Mouse (Mus musculus) colon, adult 2 months (tissue): ENCODE measurements around the gene Olfr766-ps1. TPM values are rescaled to one million over a fixed set of nuclear protein-coding genes. Genes with fewer than 3 reads are reported as not detected.

Source experiments
- polyA plus RNA-seq: library from polyadenylated mRNA; depleted of rRNA; stranded (reverse); fragments of >200 nt; gene quantifications from 2 replicates; pipeline ENCODE4 v1.2.3, GENCODE M21; 2012; rRNA removed

The Olfr766-ps1 gene
- not detected in 2 replicates for polyA plus RNA-seq

GRCm38 (mm10) chr10:129068877-129069276 is at the start of gene Olfr766-ps1:
Olfr766-ps1 (minus strand) TSS chr10:129068977.

GRCm38 (mm10) chr10:129117761-129118160 is 49.0 kb upstream of the Olfr766-ps1 start, which contains the start of gene Olfr769:
Olfr769 (minus strand) TSS chr10:129117861.

GRCm38 (mm10) chr10:129099275-129099674 is 30.5 kb upstream of the Olfr766-ps1 start, which contains the start of gene Olfr768:
Olfr768 (minus strand) TSS chr10:129099375.

GRCm38 (mm10) chr10:129082810-129083209 is 14.0 kb upstream of the Olfr766-ps1 start, which contains the start of gene Olfr767:
Olfr767 (minus strand) TSS chr10:129082910.

GRCm38 (mm10) chr10:129049898-129050297 is 18.9 kb downstream of the Olfr766-ps1 start, which contains the start of gene Olfr765:
Olfr765 (minus strand) TSS chr10:129049998.

GRCm38 (mm10) chr10:129039796-129040195 is 29.0 kb downstream of the Olfr766-ps1 start, which contains the start of gene Olfr764-ps1:
Olfr764-ps1 (minus strand) TSS chr10:129039896.

Other genes starting within 250 kb of the Olfr766-ps1 start
- 90.8 and 92.6 TPM in 2 replicates for gene Ormdl2, start 247.3 kb downstream of the Olfr766-ps1 start, polyA plus RNA-seq
- 1.5 and 1.6 TPM in 2 replicates for gene Gdf11, start 177.3 kb downstream of the Olfr766-ps1 start, polyA plus RNA-seq
- 225 and 259 TPM in 2 replicates for gene Cd63, start 168.0 kb downstream of the Olfr766-ps1 start, polyA plus RNA-seq
- gene Rdh5, start 146.1 kb downstream of the Olfr766-ps1 start, polyA plus RNA-seq, result 28.4 and 36.4 TPM in 2 replicates
- gene Bloc1s1, start 144.9 kb downstream of the Olfr766-ps1 start, polyA plus RNA-seq, result 151 TPM in 2 replicates
- 56.9 and 58.2 TPM in 2 replicates for gene Itga7, start 135.2 kb downstream of the Olfr766-ps1 start, polyA plus RNA-seq
- 159 and 171 TPM in 2 replicates for gene Mettl7b, start 108.0 kb downstream of the Olfr766-ps1 start, polyA plus RNA-seq
- gene Olfr9, start 79.5 kb downstream of the Olfr766-ps1 start, polyA plus RNA-seq, result not detected in 2 replicates
- not detected in 2 replicates for gene Olfr763, start 58.2 kb downstream of the Olfr766-ps1 start, polyA plus RNA-seq
- not detected in 2 replicates for gene Olfr764-ps1, start 29.1 kb downstream of the Olfr766-ps1 start, polyA plus RNA-seq
- not detected in 2 replicates for gene Olfr765, start 19.0 kb downstream of the Olfr766-ps1 start, polyA plus RNA-seq
- gene Olfr767, start 13.9 kb upstream of the Olfr766-ps1 start, polyA plus RNA-seq, result not detected in 2 replicates
- not detected in 2 replicates for gene Olfr768, start 30.4 kb upstream of the Olfr766-ps1 start, polyA plus RNA-seq
- not detected in 2 replicates for gene Olfr769, start 48.9 kb upstream of the Olfr766-ps1 start, polyA plus RNA-seq
- gene Olfr770, start 70.0 kb upstream of the Olfr766-ps1 start, polyA plus RNA-seq, result not detected in 2 replicates
- gene Olfr771, start 95.8 kb upstream of the Olfr766-ps1 start, polyA plus RNA-seq, result not detected in 2 replicates
- gene Olfr772, start 108.9 kb upstream of the Olfr766-ps1 start, polyA plus RNA-seq, result not detected in 2 replicates
- gene Olfr773, start 118.4 kb upstream of the Olfr766-ps1 start, polyA plus RNA-seq, result not detected in 2 replicates
- gene Olfr774, start 167.2 kb upstream of the Olfr766-ps1 start, polyA plus RNA-seq, result not detected in 2 replicates
- not detected in 2 replicates for gene Olfr775, start 179.4 kb upstream of the Olfr766-ps1 start, polyA plus RNA-seq
- gene Olfr776, start 190.2 kb upstream of the Olfr766-ps1 start, polyA plus RNA-seq, result not detected in 2 replicates
- not detected in 2 replicates for gene Olfr777, start 202.5 kb upstream of the Olfr766-ps1 start, polyA plus RNA-seq
- not detected in 2 replicates for gene Olfr780, start 249.1 kb upstream of the Olfr766-ps1 start, polyA plus RNA-seq